Mouse (Mus musculus) limb, embryonic 14.5 days (tissue): ENCODE data around the gene Lysmd4. TPM values are rescaled to one million over a fixed set of nuclear protein-coding genes. Genes with fewer than 3 reads are reported as not detected.

Experiments
- ATAC-seq: fragments of 200-750 bp; cut with Nextera tagmentation; 2 replicates; pipeline ENCODE4 v1.8.0; 2017; ENCODE audit warnings: low read depth, moderate number of reproducible peaks, moderate TSS enrichment; ENCODE audit not compliant: low FRiP score
- DNase-seq: peaks from one replicate; pipeline ENCODE4 v3.0.0-alpha.2; 2015; ENCODE audit warnings: low spot score
- H3K27ac ChIP-seq: fragments of 300-500 bp; sonication (generic); replicated peaks from 2 replicates; pipeline ENCODE4 v1.5.1; 2014; ENCODE audit warnings: low read depth, mild to moderate bottlenecking, low read length, moderate library complexity, mixed read lengths
- H3K27me3 ChIP-seq: fragments of 300-500 bp; sonication (generic); 2 replicates; pipeline ENCODE4 v1.6.1; 2014; ENCODE audit warnings: low read length, mixed read lengths; ENCODE audit not compliant: control insufficient read depth, insufficient read depth
- H3K36me3 ChIP-seq: fragments of 300-500 bp; sonication (generic); 2 replicates; pipeline ENCODE4 v1.6.1; 2014; ENCODE audit warnings: mild to moderate bottlenecking, low read length, moderate library complexity, mixed read lengths; ENCODE audit not compliant: control insufficient read depth, insufficient read depth
- H3K4me1 ChIP-seq: fragments of 300-500 bp; sonication (generic); 2 replicates; pipeline ENCODE4 v1.6.1; 2014; ENCODE audit warnings: antibody characterized with exemption, low read length, mixed read lengths; ENCODE audit not compliant: control insufficient read depth, insufficient read depth
- H3K4me2 ChIP-seq: fragments of 300-500 bp; sonication (generic); replicated peaks from 2 replicates; pipeline ENCODE4 v1.6.1; 2014; ENCODE audit warnings: low read depth, mild to moderate bottlenecking, low read length, moderate library complexity; ENCODE audit not compliant: severe bottlenecking
- H3K4me3 ChIP-seq: fragments of 300-500 bp; sonication (generic); replicated peaks from 2 replicates; pipeline ENCODE4 v1.5.1; 2014; ENCODE audit warnings: low read length
- H3K9ac ChIP-seq: fragments of 300-500 bp; sonication (generic); 2 replicates; pipeline ENCODE4 v1.6.1; 2014; ENCODE audit warnings: mild to moderate bottlenecking, low read depth, low read length, moderate library complexity; ENCODE audit not compliant: severe bottlenecking
- H3K9me3 ChIP-seq: fragments of 300-500 bp; sonication (generic); 2 replicates; pipeline ENCODE4 v1.6.1; 2016; ENCODE audit warnings: low read length; ENCODE audit not compliant: control insufficient read depth
- POLR2A ChIP-seq: fragments of 200-500 bp; IDR thresholded peaks from 2 replicates; pipeline ENCODE4 v1.8.0; 2012; ENCODE audit warnings: inconsistent platforms, mild to moderate bottlenecking, moderate library complexity, borderline replicate concordance; ENCODE audit not compliant: insufficient read depth, insufficient read length; ENCODE audit errors: extremely low read depth
- whole genome bisulfite sequencing: fragments of 180-500 bp; shearing (Covaris S2); extraction: QIAGEN DNeasy Blood & Tissue Kit; methylation state at CpG from one replicate; pipeline ENCODE4 v1.1.7; 2014; 5-methylcytosine and 5-hydroxymethylcytosine counted together
- polyA plus RNA-seq, 2 experiments: library from polyadenylated mRNA; depleted of rRNA in 1 of 2; stranded (reverse) in 1 of 2; unstranded in 1 of 2; fragments of >200 nt; fragmentation: Nextera tagmentation in 1 of 2; extraction: Ambion mirVana in 1 of 2; gene quantifications; 2 replicates each; pipeline versions ENCODE4 v1.2.1 to v1.2.3; 2012 to 2014

The Lysmd4 gene
- polyA plus RNA-seq, 2 experiments: 14.0 to 17.4 TPM

GRCm38 (mm10) chr7:67318697-67319096 lies 96.4 kb downstream of the Lysmd4 start:
- DNase-seq (no peak), ATAC-seq (no peak)
- no peak for TF ChIP-seq POLR2A
- no peaks in the 10 kb centered on the region for H3K9me3 ChIP-seq
- H3K36me3 ChIP-seq: no peaks in the 10 kb centered on the region
- no peaks in the 10 kb centered on the region for H3K4me1 ChIP-seq
- no peak overlapping the region for H3K27ac ChIP-seq
- H3K4me3 ChIP-seq: no peak overlapping the region
- no peaks in the 10 kb centered on the region for H3K27me3 ChIP-seq
- no peak overlapping the region for H3K9ac ChIP-seq
- no peak overlapping the region for H3K4me2 ChIP-seq

GRCm38 (mm10) chr7:67320359-67320758 lies 98.0 kb downstream of the Lysmd4 start:
- Histone ChIP-seq H3K27ac (no peak overlapping the region), H3K4me2 (no peak overlapping the region), H3K4me1 (no peaks in the 10 kb centered on the region), H3K9me3 (no peaks in the 10 kb centered on the region), H3K4me3 (no peak overlapping the region), H3K9ac (no peak overlapping the region), H3K36me3 (no peaks in the 10 kb centered on the region), H3K27me3 (no peaks in the 10 kb centered on the region)
- ATAC-seq: no peak
- TF ChIP-seq POLR2A: no peak
- DNase-seq: no peak
- 81% methylated on average over 1 of the region's 1 CpGs for WGBS

GRCm38 (mm10) chr7:67342067-67342625 lies 119.8 kb downstream of the Lysmd4 start:
- H3K4me2 ChIP-seq: no peak overlapping the region
- no peaks in the 10 kb centered on the region for H3K4me1 ChIP-seq
- TF ChIP-seq POLR2A: no peak
- peaks cover 3% of the 10 kb centered on the region; the same call in 1 of the 2 replicates for H3K36me3 ChIP-seq
- ATAC-seq: no peak
- no peaks in the 10 kb centered on the region for H3K27me3 ChIP-seq
- H3K27ac ChIP-seq: no peak overlapping the region
- no peak overlapping the region for H3K9ac ChIP-seq
- WGBS: 85% methylated on average over 7 of the region's 7 CpGs
- H3K9me3 ChIP-seq: no peaks in the 10 kb centered on the region
- DNase-seq: no peak
- no peak overlapping the region for H3K4me3 ChIP-seq

DNA sequence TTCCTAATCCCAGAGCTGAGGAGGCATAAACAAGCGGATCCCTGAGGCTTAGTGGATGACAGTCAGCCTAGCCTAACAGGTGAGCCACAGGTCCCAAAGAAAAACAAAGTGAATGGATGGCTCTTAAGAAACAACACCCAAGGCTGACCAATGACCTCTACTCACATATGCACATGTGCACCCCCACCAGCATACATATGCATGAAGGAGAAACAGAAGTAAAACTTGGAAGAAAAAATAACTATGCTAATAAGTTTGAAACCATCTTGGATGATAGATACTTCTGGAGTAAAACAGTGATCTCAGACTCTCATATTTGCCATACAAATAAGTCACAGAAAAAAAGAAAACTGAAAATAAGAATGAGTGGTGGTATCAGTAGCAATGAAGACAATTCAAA lies 122.1 kb downstream of the Lysmd4 start:
- Histone ChIP-seq H3K9ac (no peak overlapping the region), H3K27me3 (no peaks in the 10 kb centered on the region), H3K9me3 (no peaks in the 10 kb centered on the region), H3K4me3 (no peak overlapping the region), H3K4me2 (no peak overlapping the region), H3K4me1 (no peaks in the 10 kb centered on the region), H3K27ac (no peak overlapping the region), H3K36me3 (peaks cover 4% of the 10 kb centered on the region; the same call in 1 of the 2 replicates)
- WGBS: 97% methylated on average over 1 of the region's 1 CpGs
- no peak for DNase-seq
- ATAC-seq: no peak
- no peak for TF ChIP-seq POLR2A

GRCm38 (mm10) chr7:67352989-67353388 lies 130.6 kb downstream of the Lysmd4 start:
- Histone ChIP-seq H3K9me3 (0 out of 2 replicates have a peak, but pooled peaks cover 7% of the 10 kb centered on the region), H3K36me3 (peaks cover 7% of the 10 kb centered on the region; the same call in 1 of the 2 replicates), H3K27me3 (no peaks in the 10 kb centered on the region), H3K4me3 (no peak overlapping the region), H3K27ac (no peak overlapping the region), H3K4me1 (no peaks in the 10 kb centered on the region), H3K9ac (no peak overlapping the region), H3K4me2 (no peak overlapping the region)
- ATAC-seq (no peak), DNase-seq (no peak)
- TF ChIP-seq POLR2A: no peak
- 74% methylated on average over 4 of the region's 4 CpGs for WGBS
